Mouse (Mus musculus) liver, embryonic 16.5 days (tissue): ENCODE measurements around the gene Cdr2. TPM values are rescaled to one million over a fixed set of nuclear protein-coding genes. Genes with fewer than 3 reads are reported as not detected.
"Not testable (repeated sequence)": the region's sequence is repeated elsewhere in the genome, so short reads cannot be mapped to it uniquely, and the experiment has no call there.

Source experiments
- ATAC-seq: fragments of 200-750 bp; cut with Nextera tagmentation; 2 replicates; pipeline ENCODE4 v1.8.0; 2017; ENCODE audit warnings: low read depth, mild to moderate bottlenecking, moderate number of reproducible peaks, moderate library complexity
- H3K27ac ChIP-seq: fragments of 300-500 bp; sonication (generic); 2 replicates; pipeline ENCODE4 v1.5.1; 2014; ENCODE audit warnings: mild to moderate bottlenecking, low read length
- H3K27me3 ChIP-seq: fragments of 300-500 bp; sonication (generic); 2 replicates; pipeline ENCODE4 v1.6.1; 2014; ENCODE audit warnings: low read depth, low read length, mixed read lengths; ENCODE audit not compliant: control insufficient read depth, insufficient read depth
- H3K36me3 ChIP-seq: fragments of 300-500 bp; sonication (generic); 2 replicates; pipeline ENCODE4 v1.6.1; 2014; ENCODE audit warnings: mild to moderate bottlenecking; ENCODE audit not compliant: control insufficient read depth, insufficient read depth
- H3K4me1 ChIP-seq: fragments of 300-500 bp; sonication (generic); 2 replicates; pipeline ENCODE4 v1.6.1; 2014; ENCODE audit warnings: low read depth, low read length, mixed read lengths; ENCODE audit not compliant: control insufficient read depth
- H3K4me2 ChIP-seq: fragments of 300-500 bp; sonication (generic); 2 replicates; pipeline ENCODE4 v1.6.1; 2014; ENCODE audit warnings: low read depth, low read length, mixed read lengths
- H3K4me3 ChIP-seq: fragments of 300-500 bp; sonication (generic); 2 replicates; pipeline ENCODE4 v1.5.1; 2014; ENCODE audit warnings: low read depth, mild to moderate bottlenecking, low read length
- H3K9ac ChIP-seq: fragments of 300-500 bp; sonication (generic); 2 replicates; pipeline ENCODE4 v1.6.1; 2014; ENCODE audit warnings: low read depth, low read length
- H3K9me3 ChIP-seq: fragments of 300-500 bp; sonication (generic); replicated peaks from 2 replicates; pipeline ENCODE4 v1.6.1; 2016; ENCODE audit warnings: low read length; ENCODE audit not compliant: control insufficient read depth
- WGBS: fragments of 180-500 bp; shearing (Covaris S2); extraction: QIAGEN DNeasy Blood & Tissue Kit; methylation state at CpG from one replicate; pipeline ENCODE4 v1.1.7; 2014; ENCODE audit not compliant: insufficient replicate concordance; 5-methylcytosine and 5-hydroxymethylcytosine counted together
- polyA plus RNA-seq: library from polyadenylated mRNA; unstranded; fragments of >200 nt; fragmentation: Nextera tagmentation; extraction: Ambion mirVana; gene quantifications from 2 replicates; pipeline ENCODE4 v1.2.1, GENCODE M21; 2015

Gene Cdr2
- polyA plus RNA-seq, 1 experiment from 2014 or later = 51.5 TPM

- H3K36me3 ChIP-seq = peaks cover 18% of the 10 kb centered on the region
Observed at GRCm38 (mm10) chr7:120933680-120934195, 48.4 kb downstream of the Cdr2 start.

GRCm38 (mm10) chr7:120933110-120933509 lies 49.0 kb downstream of the Cdr2 start:
- Histone ChIP-seq H3K27me3 (no peaks in the 10 kb centered on the region), H3K9me3 (no peaks in the 10 kb centered on the region), H3K4me2 (no peak overlapping the region), H3K4me1 (peaks cover 13% of the 10 kb centered on the region), H3K9ac (no peak overlapping the region), H3K27ac (no peak overlapping the region), H3K36me3 (peaks cover 19% of the 10 kb centered on the region), H3K4me3 (no peak overlapping the region)
- no peak for ATAC-seq
- 78% methylated on average over 7 of the region's 7 CpGs for WGBS

More at GRCm38 (mm10) chr7:120933680-120934195, 48.4 kb downstream of the Cdr2 start:
- H3K27me3 ChIP-seq = no peaks in the 10 kb centered on the region
- WGBS = 54% methylated on average over 5 of the region's 5 CpGs
- peak; percentile 68 for ATAC-seq
- H3K4me1 ChIP-seq = peaks cover 13% of the 10 kb centered on the region
- no peak overlapping the region for H3K4me2 ChIP-seq
- H3K4me3 ChIP-seq = no peak overlapping the region
- H3K9ac ChIP-seq = no peak overlapping the region
- H3K27ac ChIP-seq = no peak overlapping the region
- H3K9me3 ChIP-seq = no peaks in the 10 kb centered on the region

GRCm38 (mm10) chr7:120918526-120918962 lies 63.6 kb downstream of the Cdr2 start:
- Histone ChIP-seq H3K4me2 (peak overlapping the region; percentile 98), H3K9ac (peak overlapping the region; percentile 90), H3K4me3 (peak overlapping the region; percentile 95), H3K9me3 (no peaks in the 10 kb centered on the region), H3K27ac (peak overlapping the region; percentile 89), H3K27me3 (no peaks in the 10 kb centered on the region), H3K4me1 (peaks cover 21% of the 10 kb centered on the region), H3K36me3 (no peaks in the 10 kb centered on the region; the same call in 1 of the 2 replicates)
- ATAC-seq = peak; percentile 69
- WGBS = 5% methylated on average over 10 of the region's 10 CpGs

GRCm38 (mm10) chr7:120917592-120918461 lies 64.3 kb downstream of the Cdr2 start, which contains the start of gene Polr3e:
Gene Polr3e, plus strand, starts transcription at chr7:120917744.
- Histone ChIP-seq H3K9me3 (no peaks in the 10 kb centered on the region), H3K27me3 (no peaks in the 10 kb centered on the region), H3K27ac (peak within 1 kb of the TSS; percentile 89), H3K4me2 (peak within 1 kb of the TSS; percentile 98), H3K4me3 (peak within 1 kb of the TSS; percentile 95), H3K4me1 (peaks cover 18% of the 10 kb centered on the region), H3K36me3 (no peaks in the 10 kb centered on the region), H3K9ac (peak within 1 kb of the TSS; percentile 90)
- peak; percentile 89 for ATAC-seq
- WGBS = under 1% methylated on average over 85 of the region's 102 CpGs

- H3K9me3 ChIP-seq = no peaks in the 10 kb centered on the region
- peak overlapping the region; percentile 95 for H3K4me3 ChIP-seq
- no peak for ATAC-seq
- peak overlapping the region; percentile 70 for H3K4me2 ChIP-seq
- peak overlapping the region; percentile 58 for H3K9ac ChIP-seq
- H3K27me3 ChIP-seq = no peaks in the 10 kb centered on the region
- 2% methylated on average over 12 of the region's 12 CpGs for WGBS
- H3K4me1 ChIP-seq = peaks cover 18% of the 10 kb centered on the region
- no peak overlapping the region; the same call in 1 of the 2 replicates for H3K27ac ChIP-seq
- no peaks in the 10 kb centered on the region for H3K36me3 ChIP-seq
Observed at GRCm38 (mm10) chr7:120917279-120917591, 64.9 kb downstream of the Cdr2 start.

GRCm38 (mm10) chr7:120916262-120916875 lies 65.7 kb downstream of the Cdr2 start:
- Histone ChIP-seq H3K4me2 (peak overlapping the region; percentile 70), H3K27ac (0 out of 2 replicates have a peak overlapping the region, but pooled peaks have one; percentile 1), H3K4me3 (no peak overlapping the region), H3K36me3 (no peaks in the 10 kb centered on the region), H3K9ac (0 out of 2 replicates have a peak overlapping the region, but pooled peaks have one; percentile 23), H3K4me1 (peaks cover 18% of the 10 kb centered on the region), H3K27me3 (no peaks in the 10 kb centered on the region), H3K9me3 (no peaks in the 10 kb centered on the region)
- no peak for ATAC-seq
- 31% methylated on average over 11 of the region's 11 CpGs for WGBS

GRCm38 (mm10) chr7:120913332-120913731 lies 68.8 kb downstream of the Cdr2 start:
- Histone ChIP-seq H3K9me3 (0 out of 2 replicates have a peak, but pooled peaks cover 2% of the 10 kb centered on the region), H3K4me2 (no peak overlapping the region), H3K36me3 (no peaks in the 10 kb centered on the region), H3K27me3 (no peaks in the 10 kb centered on the region), H3K27ac (no peak overlapping the region), H3K4me1 (peaks cover 9% of the 10 kb centered on the region), H3K4me3 (no peak overlapping the region), H3K9ac (no peak overlapping the region)
- no peak for ATAC-seq
- 16% methylated on average over 1 of the region's 1 CpGs for WGBS

- not testable (repeated sequence) for H3K9ac ChIP-seq, H3K4me3 ChIP-seq, H3K4me2 ChIP-seq, H3K36me3 ChIP-seq, ATAC-seq, H3K27ac ChIP-seq, H3K27me3 ChIP-seq, H3K4me1 ChIP-seq, H3K9me3 ChIP-seq
- 86% methylated on average over 6 of the region's 6 CpGs for WGBS
Observed at GRCm38 (mm10) chr7:120911268-120911667, 70.8 kb downstream of the Cdr2 start.
